ENCODE assay signal across 9 mouse cellular contexts in the genomic region with DNA sequence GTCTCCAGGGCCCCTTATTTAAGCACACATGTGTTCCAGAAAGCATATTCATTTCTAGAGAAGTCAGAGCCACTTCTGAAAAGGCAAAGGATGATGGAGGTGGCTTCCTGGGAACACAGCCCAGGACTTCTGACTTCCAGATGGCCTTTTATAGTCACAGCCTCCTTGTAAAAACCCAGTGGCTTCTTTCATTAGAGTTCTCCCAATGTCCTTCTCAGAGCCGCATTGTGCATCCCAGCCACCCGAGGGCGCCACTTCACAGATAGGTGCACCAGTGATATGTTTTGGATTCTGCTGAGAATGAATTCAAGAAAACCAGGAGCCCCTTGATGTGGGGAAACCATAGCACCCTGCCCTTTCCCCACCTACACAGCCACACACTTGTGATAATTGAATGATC.
A peak's percentile ranks its signal among the peaks of the same experiment; 100 is the strongest.
DNase-seq lines count a peak whose midpoint lies in the region; ATAC-seq and TF ChIP-seq lines count a peak whose summit lies in the region.
"Had no signal": no experiment of that assay in that cellular context is flagged by ENCODE, and none has a peak within 500 bp of the region (broad histone marks: within the 10 kb centered on the region; RNA-seq: fewer than 3 reads in every experiment).

No protein-coding gene starts in this region.

- no peak overlapping the region for H3K4me2 ChIP-seq in kidney, embryonic 14.5 days (replicated peaks; ENCODE audit: low read depth, low read length)
- H3K4me2 ChIP-seq in limb, embryonic 11.5 days (ENCODE audit: low read depth, severe bottlenecking): no peak overlapping the region
- H3K4me2 ChIP-seq: hindbrain, embryonic 15.5 days had no signal

- TF ChIP-seq CTCF in ES-Bruce4 (IDR thresholded peaks at IDR 0.05; ENCODE audit: low read depth, low read length): peak; percentile 81

- no peaks in the 10 kb centered on the region for H3K36me3 ChIP-seq in kidney, embryonic 14.5 days (ENCODE audit: control insufficient read depth, insufficient read depth, low read length)
- H3K36me3 ChIP-seq in ES-Bruce4 (ENCODE audit: control insufficient read depth, insufficient read depth, low read length, poor library complexity, severe bottlenecking): no peaks in the 10 kb centered on the region
- H3K36me3 ChIP-seq in embryonic facial prominence, embryonic 10.5 days (replicated peaks): peaks cover 11% of the 10 kb centered on the region; the same call in 1 of the 2 replicates
- no peaks in the 10 kb centered on the region for H3K36me3 ChIP-seq in limb, embryonic 11.5 days (ENCODE audit: control insufficient read depth, insufficient read depth, low read length)
- H3K36me3 ChIP-seq: hindbrain, embryonic 15.5 days had no signal

- H3K9ac ChIP-seq in kidney, embryonic 14.5 days (ENCODE audit: low read depth, low read length): no peak overlapping the region
- no peak overlapping the region for H3K9ac ChIP-seq in ES-Bruce4 (ENCODE audit: low read depth, poor library complexity, severe bottlenecking)
- no peak overlapping the region for H3K9ac ChIP-seq in limb, embryonic 11.5 days (ENCODE audit: low read length)
- H3K9ac ChIP-seq: hindbrain, embryonic 15.5 days had no signal

- WGBS in kidney, embryonic 14.5 days: 13% methylated on average over 3 of the region's 3 CpGs
- 31% methylated on average over 3 of the region's 3 CpGs for WGBS in embryonic facial prominence, embryonic 10.5 days
- WGBS in limb, embryonic 11.5 days: 13% methylated on average over 3 of the region's 3 CpGs

- peak; percentile 57 for DNase-seq in kidney, adult 18-20 months
- DNase-seq in adrenal gland, postnatal 10 days: peak; percentile 67
- peak; percentile 57 for DNase-seq in embryonic facial prominence, embryonic 10.5 days (ENCODE audit: low spot score)
- peak; percentile 75 for DNase-seq in limb, embryonic 11.5 days (ENCODE audit: low spot score)
- DNase-seq in right cerebral cortex, postnatal 4 days: peak; percentile 39
- no peak for DNase-seq in spleen, postnatal 4 days (ENCODE audit: low spot score in 2 of 2)

- no peak for TF ChIP-seq EP300 in ES-Bruce4 (IDR thresholded peaks at IDR 0.05; ENCODE audit: insufficient read depth, low read depth, low read length)

- H3K27me3 ChIP-seq in kidney, embryonic 14.5 days (ENCODE audit: control insufficient read depth, insufficient read depth, low read length): no peaks in the 10 kb centered on the region; the same call in 1 of the 2 replicates
- no peaks in the 10 kb centered on the region for H3K27me3 ChIP-seq in ES-Bruce4 (ENCODE audit: control insufficient read depth, insufficient read depth, low read length, poor library complexity, severe bottlenecking)
- peaks cover 20% of the 10 kb centered on the region; the same call in 1 of the 2 replicates for H3K27me3 ChIP-seq in embryonic facial prominence, embryonic 10.5 days (replicated peaks; ENCODE audit: low read depth, poor library complexity, severe bottlenecking)
- H3K27me3 ChIP-seq in limb, embryonic 11.5 days (ENCODE audit: control insufficient read depth, insufficient read depth, low read length): 0 out of 2 replicates have a peak, but pooled peaks cover 2% of the 10 kb centered on the region
- H3K27me3 ChIP-seq: hindbrain, embryonic 15.5 days had no signal

- no peak overlapping the region for H3K27ac ChIP-seq in kidney, embryonic 14.5 days (ENCODE audit: low read depth, low read length)
- no peak overlapping the region for H3K27ac ChIP-seq in ES-Bruce4 (ENCODE audit: insufficient read depth, low read length)
- H3K27ac ChIP-seq in embryonic facial prominence, embryonic 10.5 days (replicated peaks): no peak overlapping the region
- no peak overlapping the region for H3K27ac ChIP-seq in limb, embryonic 11.5 days (replicated peaks; ENCODE audit: low read depth, low read length)
- H3K27ac ChIP-seq: hindbrain, embryonic 15.5 days had no signal

- no peak for ATAC-seq in kidney, embryonic 14.5 days (ENCODE audit: low FRiP score, low TSS enrichment)
- ATAC-seq in limb, embryonic 11.5 days (ENCODE audit: insufficient number of reproducible peaks, low FRiP score, low TSS enrichment, low read depth): no peak

- no peak for TF ChIP-seq POLR2A in ES-Bruce4 (IDR thresholded peaks at IDR 0.05; ENCODE audit: insufficient read depth, low read length)

- no peak overlapping the region for H3K4me3 ChIP-seq in kidney, embryonic 14.5 days (ENCODE audit: low read length)
- no peak overlapping the region for H3K4me3 ChIP-seq in ES-Bruce4 (ENCODE audit: low read depth, low read length)
- no peak overlapping the region for H3K4me3 ChIP-seq in embryonic facial prominence, embryonic 10.5 days
- H3K4me3 ChIP-seq in limb, embryonic 11.5 days (ENCODE audit: low read depth, low read length): no peak overlapping the region
- H3K4me3 ChIP-seq: hindbrain, embryonic 15.5 days had no signal

- H3K9me3 ChIP-seq in kidney, embryonic 14.5 days (ENCODE audit: control insufficient read depth, low read length): no peaks in the 10 kb centered on the region
- H3K9me3 ChIP-seq in ES-Bruce4 (replicated peaks; ENCODE audit: control insufficient read depth, insufficient read depth, low read length, poor library complexity, severe bottlenecking): no peaks in the 10 kb centered on the region
- no peaks in the 10 kb centered on the region for H3K9me3 ChIP-seq in embryonic facial prominence, embryonic 10.5 days
- no peaks in the 10 kb centered on the region for H3K9me3 ChIP-seq in limb, embryonic 11.5 days (ENCODE audit: control insufficient read depth, low read length)
- H3K9me3 ChIP-seq: hindbrain, embryonic 15.5 days had no signal

- no peaks in the 10 kb centered on the region for H3K4me1 ChIP-seq in kidney, embryonic 14.5 days (ENCODE audit: control insufficient read depth, insufficient read depth, low read length)
- peaks cover 10% of the 10 kb centered on the region for H3K4me1 ChIP-seq in ES-Bruce4 (ENCODE audit: control insufficient read depth, insufficient read depth, low read length)
- H3K4me1 ChIP-seq in embryonic facial prominence, embryonic 10.5 days: peaks cover 15% of the 10 kb centered on the region
- H3K4me1 ChIP-seq in limb, embryonic 11.5 days (ENCODE audit: control insufficient read depth, insufficient read depth, low read length): peaks cover 21% of the 10 kb centered on the region

Comparison
In these comparisons a context has a peak if more than half of its experiments do, and no peak if none do; other contexts are left out.
1. DNase-seq: peak in kidney, adult 18-20 months (single experiment), adrenal gland, postnatal 10 days (single experiment), embryonic facial prominence, embryonic 10.5 days (single experiment), limb, embryonic 11.5 days (single experiment) and right cerebral cortex, postnatal 4 days (single experiment); none in spleen, postnatal 4 days (0 of 2).